Mouse (Mus musculus) testis, adult 2 months (tissue): ENCODE measurements around the gene Afmid.

Experiments
- CTCF ChIP-seq: fragments of 200-500 bp; IDR thresholded peaks from 2 replicates; pipeline ENCODE4 v1.5.1; 2012; ENCODE audit warnings: low read depth, mild to moderate bottlenecking, inconsistent platforms, low read length, moderate library complexity; ENCODE audit not compliant: control insufficient read depth, insufficient read depth, insufficient replicate concordance
- POLR2A ChIP-seq: fragments of 200-500 bp; IDR thresholded peaks from 2 replicates; pipeline ENCODE4 v1.6.1; 2012; ENCODE audit warnings: low read depth, mild to moderate bottlenecking, inconsistent platforms, low read length, moderate library complexity; ENCODE audit not compliant: control insufficient read depth

- no peak for TF ChIP-seq POLR2A
- no peak for TF ChIP-seq CTCF
These were observed 26.6 kb upstream of the Afmid start for GRCm38 (mm10) chr11:117799174-117799573.
